Comparison of ENCODE assay signal across 8 mouse cellular contexts in the genomic region with DNA sequence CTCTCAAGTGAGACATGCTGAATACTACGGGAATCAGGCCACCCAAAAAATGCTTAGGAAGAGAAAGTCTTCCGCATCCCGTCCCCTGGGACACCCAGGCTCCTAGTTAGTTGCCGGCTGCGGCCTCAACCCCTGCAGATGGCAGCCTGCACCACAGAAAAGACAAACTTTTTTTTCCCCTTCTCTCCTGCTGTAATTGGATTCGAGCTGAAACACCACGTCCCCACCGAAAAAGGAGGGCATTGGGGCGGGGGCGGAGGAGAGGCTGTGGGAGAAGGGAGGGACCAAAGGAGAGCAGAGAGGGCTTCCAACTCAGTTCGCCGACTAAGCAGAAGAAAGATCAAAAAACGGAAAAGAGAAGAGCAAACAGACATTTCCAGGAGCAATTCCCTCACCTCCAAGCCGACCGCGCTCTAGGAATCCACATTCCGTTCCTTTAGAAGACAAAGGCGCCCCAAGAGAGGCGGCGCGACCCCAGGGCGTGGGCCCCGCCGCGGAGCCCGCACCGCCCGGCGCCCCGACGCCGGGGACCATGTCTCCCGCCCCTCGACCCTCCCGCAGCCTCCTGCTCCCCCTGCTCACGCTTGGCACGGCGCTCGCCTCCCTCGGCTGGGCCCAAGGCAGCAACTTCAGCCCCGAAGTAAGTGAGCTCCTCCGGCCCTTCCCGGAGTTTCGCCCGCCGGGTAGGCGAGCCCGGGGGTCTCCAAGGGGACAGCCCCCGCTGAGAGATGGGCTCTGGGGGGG. TPM values are rescaled to one million over a fixed set of nuclear protein-coding genes. Genes with fewer than 3 reads are reported as not detected.
DNase-seq lines count a peak whose midpoint lies in the region; ATAC-seq and TF ChIP-seq lines count a peak whose summit lies in the region.

Gene Mmp14 (plus strand): TSS at position 279 of the 744 bp plus-strand sequence.

- peak; percentile 42 to 46 for DNase-seq in layer of hippocampus, adult 8-10 months (ENCODE audit: low spot score in 2 of 2)
- DNase-seq in layer of hippocampus, adult 11-12 months (ENCODE audit: low spot score), result no peak
- DNase-seq in embryonic facial prominence, embryonic 10.5 days (ENCODE audit: low spot score), result peak; percentile 87
- DNase-seq in heart, adult 8-10 months (ENCODE audit: low spot score), result peak; percentile 74
- peak; percentile 94 for DNase-seq in kidney, postnatal 0 days (ENCODE audit: low spot score)
- DNase-seq in urinary bladder, postnatal 36 days (ENCODE audit: low spot score in 2 of 2), result peak; percentile 68 to 79

- peaks cover 33% of the 10 kb centered on the region for H3K36me3 ChIP-seq in embryonic facial prominence, embryonic 10.5 days (replicated peaks)
- peaks cover 8% of the 10 kb centered on the region; the same call in 1 of the 2 replicates for H3K36me3 ChIP-seq in kidney, postnatal 0 days (ENCODE audit: insufficient read depth, low read length)
- H3K36me3 ChIP-seq in liver, embryonic 16.5 days (ENCODE audit: control insufficient read depth, insufficient read depth), result no peaks in the 10 kb centered on the region; the same call in 1 of the 2 replicates
- peaks cover 5% of the 10 kb centered on the region; the same call in 1 of the 2 replicates for H3K36me3 ChIP-seq in neural tube, embryonic 14.5 days (ENCODE audit: control insufficient read depth, insufficient read depth, low read length)

- ATAC-seq in kidney, postnatal 0 days (replicated peaks; ENCODE audit: low FRiP score, low read depth), result peak; percentile 25
- ATAC-seq in liver, embryonic 16.5 days (ENCODE audit: low read depth), result peak; percentile 23
- peak; percentile 18 for ATAC-seq in neural tube, embryonic 14.5 days (ENCODE audit: low read depth)

- WGBS in embryonic facial prominence, embryonic 10.5 days, result 1% methylated on average over 49 of the region's 49 CpGs
- under 1% methylated on average over 40 of the region's 49 CpGs for WGBS in kidney, postnatal 0 days
- WGBS in liver, embryonic 16.5 days (ENCODE audit: insufficient replicate concordance), result 2% methylated on average over 49 of the region's 49 CpGs
- under 1% methylated on average over 43 of the region's 49 CpGs for WGBS in neural tube, embryonic 14.5 days

- peak within 1 kb of the TSS; percentile 98 for H3K9ac ChIP-seq in kidney, postnatal 0 days (ENCODE audit: low read depth, low read length)
- peak within 1 kb of the TSS; percentile 71 for H3K9ac ChIP-seq in liver, embryonic 16.5 days (ENCODE audit: low read depth, low read length)
- peak within 1 kb of the TSS; percentile 77 for H3K9ac ChIP-seq in neural tube, embryonic 14.5 days (replicated peaks; ENCODE audit: low read depth, low read length)

- H3K4me2 ChIP-seq in kidney, postnatal 0 days (ENCODE audit: low read length), result peak within 1 kb of the TSS; percentile 70
- H3K4me2 ChIP-seq in liver, embryonic 16.5 days (ENCODE audit: low read depth, low read length), result peak within 1 kb of the TSS; percentile 68
- H3K4me2 ChIP-seq in neural tube, embryonic 14.5 days (ENCODE audit: low read depth, low read length), result peak within 1 kb of the TSS; percentile 63

- peaks cover 66% of the 10 kb centered on the region for H3K4me1 ChIP-seq in embryonic facial prominence, embryonic 10.5 days
- peaks cover 27% of the 10 kb centered on the region for H3K4me1 ChIP-seq in kidney, postnatal 0 days (replicated peaks; ENCODE audit: insufficient read depth, low read length)
- H3K4me1 ChIP-seq in liver, embryonic 16.5 days (ENCODE audit: control insufficient read depth, low read depth, low read length), result peaks cover 42% of the 10 kb centered on the region
- peaks cover 13% of the 10 kb centered on the region; the same call in 1 of the 2 replicates for H3K4me1 ChIP-seq in neural tube, embryonic 14.5 days (ENCODE audit: control insufficient read depth, insufficient read depth, low read length)

- TF ChIP-seq CTCF in kidney, postnatal 0 days (IDR thresholded peaks at IDR 0.05; ENCODE audit: low read depth), result peak; percentile 44; the same call in 1 of the 2 replicates

- no peaks in the 10 kb centered on the region for H3K9me3 ChIP-seq in embryonic facial prominence, embryonic 10.5 days
- H3K9me3 ChIP-seq in kidney, postnatal 0 days (replicated peaks; ENCODE audit: low read length), result no peaks in the 10 kb centered on the region
- H3K9me3 ChIP-seq in liver, embryonic 16.5 days (replicated peaks; ENCODE audit: control insufficient read depth, low read length), result no peaks in the 10 kb centered on the region
- H3K9me3 ChIP-seq in neural tube, embryonic 14.5 days (ENCODE audit: control insufficient read depth, low read length), result no peaks in the 10 kb centered on the region

- H3K4me3 ChIP-seq in embryonic facial prominence, embryonic 10.5 days, result peak within 1 kb of the TSS; percentile 88
- peak within 1 kb of the TSS; percentile 89 for H3K4me3 ChIP-seq in kidney, postnatal 0 days (replicated peaks; ENCODE audit: low read depth, low read length)
- H3K4me3 ChIP-seq in liver, embryonic 16.5 days (ENCODE audit: low read depth, low read length), result peak within 1 kb of the TSS; percentile 64
- H3K4me3 ChIP-seq in neural tube, embryonic 14.5 days (ENCODE audit: low read depth, low read length), result peak within 1 kb of the TSS; percentile 52

- peak within 1 kb of the TSS; percentile 98 for H3K27ac ChIP-seq in embryonic facial prominence, embryonic 10.5 days (replicated peaks)
- H3K27ac ChIP-seq in kidney, postnatal 0 days, result peak within 1 kb of the TSS; percentile 97
- H3K27ac ChIP-seq in liver, embryonic 16.5 days (ENCODE audit: low read length), result peak within 1 kb of the TSS; percentile 73
- peak within 1 kb of the TSS; percentile 79 for H3K27ac ChIP-seq in neural tube, embryonic 14.5 days (ENCODE audit: low read depth, low read length)

- H3K27me3 ChIP-seq in embryonic facial prominence, embryonic 10.5 days (replicated peaks; ENCODE audit: low read depth, poor library complexity, severe bottlenecking), result peaks cover 29% of the 10 kb centered on the region
- no peaks in the 10 kb centered on the region for H3K27me3 ChIP-seq in kidney, postnatal 0 days (ENCODE audit: insufficient read depth, low read length)
- H3K27me3 ChIP-seq in liver, embryonic 16.5 days (ENCODE audit: control insufficient read depth, insufficient read depth, low read depth, low read length), result peaks cover 38% of the 10 kb centered on the region
- H3K27me3 ChIP-seq in neural tube, embryonic 14.5 days (ENCODE audit: control insufficient read depth, insufficient read depth, low read length), result 0 out of 2 replicates have a peak, but pooled peaks cover 3% of the 10 kb centered on the region

RNA-seq across cellular contexts. Expression of gene Mmp14, which starts in this region (rescaled TPM):
- total RNA-seq in layer of hippocampus, adult 8-10 months (2022), result 10 to 100 TPM; 10.3 to 16.0 (median 13.4) TPM
- polyA plus RNA-seq in embryonic facial prominence, embryonic 10.5 days (2016; fragmentation: Nextera tagmentation; extraction: Ambion mirVana), result 62.7 and 69.5 TPM in 2 replicates
- 10 to 100 TPM in 2 of 4 experiments, 1 to 10 TPM in 2; 7.4 to 12.1 (median 9.2) TPM for total RNA-seq in heart, adult 8-10 months (2022)
- 107 and 114 TPM in 2 replicates for polyA plus RNA-seq in kidney, postnatal 0 days (2015; fragmentation: Nextera tagmentation; extraction: Ambion mirVana)
- polyA plus RNA-seq in liver, embryonic 16.5 days (2015; fragmentation: Nextera tagmentation; extraction: Ambion mirVana), result 22.9 and 25.3 TPM in 2 replicates
- 24.7 and 49.0 TPM in 2 replicates for polyA plus RNA-seq in neural tube, embryonic 14.5 days (2014; fragmentation: Nextera tagmentation; extraction: Ambion mirVana)
